Mouse (Mus musculus) liver, embryonic 16.5 days (tissue): ENCODE results near the gene Pdzph1. TPM values are rescaled to one million over a fixed set of nuclear protein-coding genes. Genes with fewer than 3 reads are reported as not detected.
A peak's percentile ranks its signal among the peaks of the same experiment; 100 is the strongest.

Experiments used
- ATAC-seq: fragments of 200-750 bp; cut with Nextera tagmentation; 2 replicates; pipeline ENCODE4 v1.8.0; 2017; ENCODE audit warnings: low read depth, mild to moderate bottlenecking, moderate number of reproducible peaks, moderate library complexity
- H3K27ac ChIP-seq: fragments of 300-500 bp; sonication (generic); 2 replicates; pipeline ENCODE4 v1.5.1; 2014; ENCODE audit warnings: mild to moderate bottlenecking, low read length
- H3K27me3 ChIP-seq: fragments of 300-500 bp; sonication (generic); 2 replicates; pipeline ENCODE4 v1.6.1; 2014; ENCODE audit warnings: low read depth, low read length, mixed read lengths; ENCODE audit not compliant: control insufficient read depth, insufficient read depth
- H3K36me3 ChIP-seq: fragments of 300-500 bp; sonication (generic); 2 replicates; pipeline ENCODE4 v1.6.1; 2014; ENCODE audit warnings: mild to moderate bottlenecking; ENCODE audit not compliant: control insufficient read depth, insufficient read depth
- H3K4me1 ChIP-seq: fragments of 300-500 bp; sonication (generic); 2 replicates; pipeline ENCODE4 v1.6.1; 2014; ENCODE audit warnings: low read depth, low read length, mixed read lengths; ENCODE audit not compliant: control insufficient read depth
- H3K4me2 ChIP-seq: fragments of 300-500 bp; sonication (generic); 2 replicates; pipeline ENCODE4 v1.6.1; 2014; ENCODE audit warnings: low read depth, low read length, mixed read lengths
- H3K4me3 ChIP-seq: fragments of 300-500 bp; sonication (generic); 2 replicates; pipeline ENCODE4 v1.5.1; 2014; ENCODE audit warnings: low read depth, mild to moderate bottlenecking, low read length
- H3K9ac ChIP-seq: fragments of 300-500 bp; sonication (generic); 2 replicates; pipeline ENCODE4 v1.6.1; 2014; ENCODE audit warnings: low read depth, low read length
- H3K9me3 ChIP-seq: fragments of 300-500 bp; sonication (generic); replicated peaks from 2 replicates; pipeline ENCODE4 v1.6.1; 2016; ENCODE audit warnings: low read length; ENCODE audit not compliant: control insufficient read depth
- WGBS: fragments of 180-500 bp; shearing (Covaris S2); extraction: QIAGEN DNeasy Blood & Tissue Kit; methylation state at CpG from one replicate; pipeline ENCODE4 v1.1.7; 2014; ENCODE audit not compliant: insufficient replicate concordance; 5-methylcytosine and 5-hydroxymethylcytosine counted together
- polyA plus RNA-seq: library from polyadenylated mRNA; unstranded; fragments of >200 nt; fragmentation: Nextera tagmentation; extraction: Ambion mirVana; gene quantifications from 2 replicates; pipeline ENCODE4 v1.2.1, GENCODE M21; 2015

Pdzph1 gene
- polyA plus RNA-seq, 1 experiment from 2014 or later: 0.17 TPM

- Histone ChIP-seq H3K4me2 (no peak overlapping the region), H3K4me3 (no peak overlapping the region), H3K4me1 (no peaks in the 10 kb centered on the region; the same call in 1 of the 2 replicates), H3K9me3 (no peaks in the 10 kb centered on the region), H3K27me3 (no peaks in the 10 kb centered on the region), H3K27ac (no peak overlapping the region), H3K9ac (no peak overlapping the region), H3K36me3 (no peaks in the 10 kb centered on the region)
- ATAC-seq: no peak
- 11% methylated on average over 2 of the region's 2 CpGs for WGBS
Measured at GRCm38 (mm10) chr17:58932279-58932982, 58.7 kb downstream of the Pdzph1 start.

- 15% methylated on average over 10 of the region's 10 CpGs for WGBS
Measured at GRCm38 (mm10) chr17:58924754-58925546, 66.2 kb downstream of the Pdzph1 start.

DNA sequence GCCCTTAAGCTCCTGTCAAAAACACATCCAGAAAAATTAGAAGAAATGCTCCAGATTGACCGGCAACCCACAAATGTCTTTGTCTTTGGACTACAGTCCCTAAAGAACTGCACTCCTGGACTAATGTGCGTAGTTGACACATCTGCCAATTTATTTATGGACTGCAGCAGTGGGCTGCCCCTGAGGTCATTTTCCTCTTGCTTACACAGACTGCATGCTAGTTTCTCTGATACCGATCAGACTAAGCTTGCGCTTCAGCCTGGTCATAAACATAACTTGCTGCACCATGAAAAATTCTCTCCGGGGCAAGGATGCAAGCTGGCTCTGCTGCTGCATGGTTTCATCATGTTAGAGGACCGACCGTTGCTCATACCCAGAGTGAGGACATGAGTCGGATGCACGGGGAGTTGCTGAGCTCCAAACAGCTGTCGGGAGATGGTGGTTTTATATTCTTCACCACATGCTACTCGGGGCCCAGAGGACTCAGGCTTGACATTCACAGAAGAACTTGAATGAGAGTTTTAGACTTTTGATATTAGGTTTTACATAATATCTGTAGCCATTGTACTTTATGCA lies 67.2 kb downstream of the Pdzph1 start:
- Histone ChIP-seq H3K4me2 (peak overlapping the region; percentile 46; the same call in 1 of the 2 replicates), H3K27ac (no peak overlapping the region), H3K27me3 (no peaks in the 10 kb centered on the region), H3K9ac (no peak overlapping the region), H3K9me3 (no peaks in the 10 kb centered on the region), H3K4me3 (no peak overlapping the region), H3K36me3 (no peaks in the 10 kb centered on the region), H3K4me1 (peaks cover 10% of the 10 kb centered on the region)
- ATAC-seq: no peak
- 25% methylated on average over 11 of the region's 11 CpGs for WGBS

More at GRCm38 (mm10) chr17:58924754-58925546, 66.2 kb downstream of the Pdzph1 start:
- Histone ChIP-seq H3K36me3 (no peaks in the 10 kb centered on the region), H3K9me3 (no peaks in the 10 kb centered on the region), H3K9ac (no peak overlapping the region), H3K27ac (peak overlapping the region; percentile 73), H3K27me3 (no peaks in the 10 kb centered on the region), H3K4me2 (peak overlapping the region; percentile 46), H3K4me3 (no peak overlapping the region), H3K4me1 (peaks cover 10% of the 10 kb centered on the region)
- ATAC-seq: peak; percentile 95

GRCm38 (mm10) chr17:58923316-58923866 lies 67.8 kb downstream of the Pdzph1 start:
- 56% methylated on average over 7 of the region's 7 CpGs for WGBS
- no peak overlapping the region for H3K4me2 ChIP-seq
- no peaks in the 10 kb centered on the region for H3K9me3 ChIP-seq
- H3K36me3 ChIP-seq: no peaks in the 10 kb centered on the region
- no peak for ATAC-seq
- H3K4me3 ChIP-seq: no peak overlapping the region
- no peaks in the 10 kb centered on the region for H3K27me3 ChIP-seq
- peaks cover 10% of the 10 kb centered on the region for H3K4me1 ChIP-seq
- no peak overlapping the region for H3K27ac ChIP-seq
- H3K9ac ChIP-seq: no peak overlapping the region

DNA sequence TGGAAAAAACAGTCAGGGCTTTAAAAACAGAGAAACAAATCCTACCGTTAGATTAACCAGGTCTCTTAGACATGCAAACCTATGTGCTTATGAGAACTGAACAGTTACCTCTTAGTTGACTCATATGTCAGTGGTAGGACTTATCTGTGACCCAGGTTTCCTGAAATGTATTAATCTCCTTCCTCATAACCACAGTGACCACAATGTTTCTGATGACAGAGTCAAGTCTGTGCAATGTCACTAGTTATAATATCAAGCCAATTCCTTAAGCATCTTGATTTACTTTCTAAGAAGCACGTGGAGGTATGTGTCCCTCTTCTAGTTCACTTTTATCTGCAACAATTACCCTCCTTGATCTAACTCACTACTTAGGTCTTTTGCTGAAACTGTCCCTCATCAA lies 68.4 kb downstream of the Pdzph1 start:
- WGBS: 14% methylated on average over 2 of the region's 2 CpGs
- ATAC-seq: no peak
- H3K27ac ChIP-seq: no peak overlapping the region
- no peaks in the 10 kb centered on the region for H3K9me3 ChIP-seq
- H3K9ac ChIP-seq: no peak overlapping the region
- peaks cover 10% of the 10 kb centered on the region for H3K4me1 ChIP-seq
- no peak overlapping the region for H3K4me2 ChIP-seq
- no peaks in the 10 kb centered on the region for H3K27me3 ChIP-seq
- no peak overlapping the region for H3K4me3 ChIP-seq
- H3K36me3 ChIP-seq: no peaks in the 10 kb centered on the region

GRCm38 (mm10) chr17:58919927-58920326 lies 71.2 kb downstream of the Pdzph1 start:
- 60% methylated on average over 4 of the region's 4 CpGs for WGBS
- H3K4me3 ChIP-seq: no peak overlapping the region
- no peaks in the 10 kb centered on the region for H3K36me3 ChIP-seq
- no peaks in the 10 kb centered on the region for H3K27me3 ChIP-seq
- H3K4me1 ChIP-seq: peaks cover 7% of the 10 kb centered on the region
- no peak for ATAC-seq
- H3K4me2 ChIP-seq: no peak overlapping the region
- H3K9ac ChIP-seq: no peak overlapping the region
- H3K27ac ChIP-seq: no peak overlapping the region
- H3K9me3 ChIP-seq: no peaks in the 10 kb centered on the region

DNA sequence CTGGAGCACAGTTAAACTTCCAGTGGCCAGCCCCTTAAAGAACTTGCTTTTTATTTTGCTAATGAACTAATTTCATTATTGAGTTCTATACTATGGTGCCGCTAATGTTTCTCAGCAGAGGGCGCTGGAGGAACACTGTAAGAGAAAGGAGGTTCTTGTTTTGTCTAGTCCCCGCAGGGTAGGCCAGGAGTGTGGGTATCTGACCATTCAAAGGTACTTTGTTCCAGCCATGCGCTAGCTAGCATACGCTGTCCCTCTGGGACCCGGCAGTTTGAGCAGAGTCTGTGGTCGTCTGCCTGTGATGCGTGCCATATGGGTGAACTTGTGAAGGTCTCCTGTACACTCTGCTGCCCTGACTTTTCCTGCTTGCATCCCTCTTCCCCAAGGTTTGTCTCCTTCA lies 72.1 kb downstream of the Pdzph1 start:
- 7% methylated on average over 8 of the region's 8 CpGs for WGBS
- no peak overlapping the region for H3K9ac ChIP-seq
- no peak overlapping the region for H3K4me2 ChIP-seq
- peaks cover 3% of the 10 kb centered on the region for H3K4me1 ChIP-seq
- no peak overlapping the region for H3K27ac ChIP-seq
- no peaks in the 10 kb centered on the region for H3K36me3 ChIP-seq
- no peaks in the 10 kb centered on the region for H3K27me3 ChIP-seq
- H3K4me3 ChIP-seq: no peak overlapping the region
- no peaks in the 10 kb centered on the region for H3K9me3 ChIP-seq
- ATAC-seq: peak; percentile 55; the same call in 1 of the 2 replicates

DNA sequence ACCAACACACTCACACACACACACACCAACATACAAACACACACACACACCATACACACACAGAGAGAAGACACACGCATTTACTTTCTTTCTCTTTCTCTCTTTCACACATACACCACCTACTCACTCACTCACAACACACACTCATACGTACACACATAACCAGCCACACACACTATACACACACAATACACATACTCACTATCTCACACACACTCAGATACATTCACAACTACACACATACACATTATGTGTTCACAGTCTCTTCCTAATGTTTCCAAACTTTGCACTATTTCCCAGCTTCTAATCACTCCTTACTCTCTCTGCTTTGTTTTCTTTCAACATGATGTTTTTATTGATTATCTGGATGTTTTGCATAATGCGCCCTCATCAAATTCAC lies 72.6 kb downstream of the Pdzph1 start:
- H3K9me3 ChIP-seq: no peaks in the 10 kb centered on the region
- WGBS: 63% methylated on average over 3 of the region's 3 CpGs

More for the DNA sequence above, 72.6 kb downstream of the Pdzph1 start:
- Histone ChIP-seq H3K4me3 (no peak overlapping the region), H3K9ac (no peak overlapping the region), H3K27ac (no peak overlapping the region), H3K36me3 (no peaks in the 10 kb centered on the region), H3K27me3 (no peaks in the 10 kb centered on the region), H3K4me2 (no peak overlapping the region), H3K4me1 (no peaks in the 10 kb centered on the region; the same call in 1 of the 2 replicates)
- no peak for ATAC-seq
